Mouse (Mus musculus) myocyte (in vitro differentiated cells): ENCODE results near the gene Bet1l. TPM values are rescaled to one million over a fixed set of nuclear protein-coding genes. Genes with fewer than 3 reads are reported as not detected.
A peak's percentile ranks its signal among the peaks of the same experiment; 100 is the strongest.

ENCODE experiments used
- H3K27me3 ChIP-seq: one replicate; pipeline ENCODE4 v1.6.1; 2011; ENCODE audit not compliant: control insufficient read depth, insufficient read depth, insufficient read length
- H3K36me3 ChIP-seq: one replicate; pipeline ENCODE4 v1.6.1; 2011; ENCODE audit not compliant: control insufficient read depth, insufficient read depth
- H3K4me2 ChIP-seq: one replicate; pipeline ENCODE4 v1.6.1; 2011; ENCODE audit warnings: low read depth, control low read depth
- H3K4me3 ChIP-seq: one replicate; pipeline ENCODE4 v1.5.1; 2011; ENCODE audit warnings: mild to moderate bottlenecking, control low read depth, moderate library complexity
- H3K79me2 ChIP-seq: one replicate; pipeline ENCODE4 v1.6.1; 2011; ENCODE audit not compliant: control insufficient read depth, insufficient read depth
- H3ac ChIP-seq: one replicate; pipeline ENCODE4 v1.6.1; 2011; ENCODE audit not compliant: control insufficient read depth, insufficient read length
- CEBPB ChIP-seq: IDR thresholded peaks from 2 replicates; pipeline ENCODE4 v1.6.1; 2011; ENCODE audit warnings: mild to moderate bottlenecking, moderate library complexity; ENCODE audit not compliant: poor library complexity, insufficient read depth, severe bottlenecking
- E2F4 ChIP-seq: IDR thresholded peaks from one replicate; pipeline ENCODE4 v1.6.1; 2011; ENCODE audit warnings: mild to moderate bottlenecking, control low read depth, moderate library complexity; ENCODE audit not compliant: insufficient read depth
- MAX ChIP-seq: IDR thresholded peaks from one replicate; pipeline ENCODE4 v1.6.1; 2011; ENCODE audit warnings: low read depth, mild to moderate bottlenecking, control low read depth
- MYOD1 ChIP-seq, 3 experiments: IDR thresholded peaks; one replicate each; pipeline ENCODE4 v1.6.1; 2011; ENCODE audit warnings: control low read depth in 2 of 3, low read depth in 2 of 3, mild to moderate bottlenecking in 2 of 3, moderate library complexity in 1 of 3; ENCODE audit not compliant: insufficient read length in 2 of 3, control insufficient read depth in 1 of 3
- MYOG ChIP-seq, 3 experiments: IDR thresholded peaks; one replicate each; pipeline ENCODE4 v1.6.1; 2011; ENCODE audit warnings: control low read depth in 2 of 3, low read depth in 2 of 3, mild to moderate bottlenecking in 2 of 3; ENCODE audit not compliant: insufficient read length in 2 of 3, control insufficient read depth in 1 of 3, insufficient read depth in 1 of 3
- POLR2A ChIP-seq: IDR thresholded peaks from one replicate; pipeline ENCODE4 v1.6.1; 2011; ENCODE audit warnings: low read depth, mild to moderate bottlenecking, control low read depth, moderate library complexity; ENCODE audit not compliant: insufficient read length
- POLR2AphosphoS2 ChIP-seq: IDR thresholded peaks from one replicate; pipeline ENCODE4 v1.6.1; 2011; ENCODE audit warnings: low read depth, control low read depth; ENCODE audit not compliant: insufficient read length
- REST ChIP-seq: IDR thresholded peaks from one replicate; pipeline ENCODE4 v1.6.1; 2011; ENCODE audit warnings: mild to moderate bottlenecking, control low read depth, moderate library complexity; ENCODE audit not compliant: insufficient read depth, insufficient read length
- SRF ChIP-seq: IDR thresholded peaks from one replicate; pipeline ENCODE4 v1.6.1; 2011; ENCODE audit warnings: low read depth; ENCODE audit not compliant: control insufficient read depth, insufficient read length
- TCF12 ChIP-seq: IDR thresholded peaks from one replicate; pipeline ENCODE4 v1.6.1; 2011; ENCODE audit warnings: mild to moderate bottlenecking, control low read depth; ENCODE audit not compliant: poor library complexity, insufficient read depth, severe bottlenecking
- TCF3 ChIP-seq: IDR thresholded peaks from one replicate; pipeline ENCODE4 v1.6.1; 2011; ENCODE audit warnings: low read depth, control low read depth; ENCODE audit not compliant: insufficient read length
- USF1 ChIP-seq: IDR thresholded peaks from one replicate; pipeline ENCODE4 v1.6.1; 2011; ENCODE audit warnings: low read depth, mild to moderate bottlenecking, control low read depth, moderate library complexity
- polyA plus RNA-seq: library from polyadenylated mRNA; unstranded; fragments of >200 nt; fragmentation: generic; extraction: Trizol; gene quantifications from one replicate; pipeline ENCODE4 v1.2.1, GENCODE M21; 2012; ENCODE audit warnings: missing spikeins

Bet1l gene
- 25.8 TPM for polyA plus RNA-seq

DNA sequence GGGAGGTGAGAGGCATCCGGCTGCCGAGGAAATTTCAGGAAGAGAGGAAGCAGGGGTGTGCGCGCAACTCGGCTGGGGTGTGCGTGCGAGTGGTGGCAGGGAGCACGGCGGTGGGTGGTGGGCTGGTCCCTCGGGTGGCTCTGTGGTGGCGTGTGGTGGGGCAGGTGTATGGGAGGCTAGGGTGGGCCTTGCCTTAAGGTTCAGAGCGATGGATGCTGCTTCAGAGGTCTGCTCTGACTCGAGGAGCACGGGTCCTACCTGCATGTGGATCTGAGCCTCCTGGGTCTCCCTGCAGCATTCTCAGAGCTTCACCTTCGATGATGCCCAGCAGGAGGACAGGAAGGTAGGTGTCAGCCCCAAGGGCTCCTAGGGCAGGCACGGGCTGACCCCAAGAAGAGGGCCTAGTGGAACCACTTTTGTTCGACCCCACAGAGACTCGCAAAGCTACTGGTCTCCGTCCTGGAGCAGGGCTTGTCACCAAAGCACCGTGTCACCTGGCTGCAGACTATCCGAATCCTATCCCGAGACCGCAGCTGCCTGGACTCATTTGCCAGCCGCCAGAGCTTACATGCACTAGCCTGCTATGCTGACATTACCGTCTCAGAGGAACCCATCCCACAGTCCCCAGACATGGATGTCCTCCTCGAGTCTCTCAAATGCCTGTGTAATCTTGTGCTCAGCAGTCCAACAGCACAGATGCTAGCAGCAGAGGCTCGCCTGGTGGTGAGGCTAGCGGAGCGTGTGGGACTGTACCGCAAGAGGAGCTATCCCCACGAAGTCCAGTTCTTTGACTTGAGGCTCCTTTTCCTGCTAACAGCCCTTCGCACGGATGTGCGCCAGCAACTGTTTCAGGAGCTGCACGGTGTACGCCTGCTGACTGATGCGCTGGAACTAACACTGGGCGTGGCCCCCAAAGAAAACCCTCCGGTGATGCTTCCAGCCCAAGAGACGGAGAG, at the start of gene Bet1l:
Bet1l (minus strand) TSS at position 28 of the 956 bp plus-strand sequence.
- Histone ChIP-seq H3ac (peak within 1 kb of the TSS; percentile 39), H3K27me3 (no peaks in the 10 kb centered on the region), H3K4me3 (peak within 1 kb of the TSS; percentile 97), H3K4me2 (peak within 1 kb of the TSS; percentile 86), H3K36me3 (peaks cover 29% of the 10 kb centered on the region), H3K79me2 (peaks cover 61% of the 10 kb centered on the region)
- peak in 1 of 3 experiments; percentile 32 for TF ChIP-seq MYOD1 (IDR thresholded peaks at IDR 0.05; ENCODE audit: control insufficient read depth in 1 of 3, insufficient read length in 2 of 3, low read depth in 2 of 3)
- TF ChIP-seq CEBPB, result no peak

DNA sequence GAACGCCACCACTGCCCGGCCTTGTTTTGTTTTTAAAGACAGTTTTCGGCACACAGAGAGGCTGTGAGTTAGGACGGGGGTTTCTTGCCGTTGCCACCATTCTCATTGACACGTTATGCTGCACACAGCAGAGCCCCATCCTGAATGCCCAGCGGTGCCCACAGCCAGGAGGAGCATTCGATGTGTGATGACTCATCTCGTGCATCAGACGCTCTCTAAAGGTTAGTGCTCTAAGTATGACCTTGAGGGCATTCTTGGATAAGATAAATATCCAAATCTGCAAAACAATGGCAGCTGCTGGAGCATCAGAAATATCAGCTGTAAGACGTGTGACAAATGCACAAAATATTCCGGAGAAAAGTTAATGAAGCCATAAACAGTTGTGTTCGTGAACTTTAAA, 49.8 kb upstream of the Bet1l start:
- H3K4me2 ChIP-seq, result no peak overlapping the region
- TF ChIP-seq E2F4, result no peak
- no peak for TF ChIP-seq TCF12
- TF ChIP-seq MAX, result no peak
- TF ChIP-seq MYOD1 (IDR thresholded peaks at IDR 0.05; ENCODE audit: control insufficient read depth in 1 of 3, insufficient read length in 2 of 3, low read depth in 2 of 3), result no peak
- no peak for TF ChIP-seq TCF3
- TF ChIP-seq MYOG (IDR thresholded peaks at IDR 0.05; ENCODE audit: control insufficient read depth in 1 of 3, insufficient read depth in 1 of 3, insufficient read length in 2 of 3, low read depth in 2 of 3), result no peak
- no peak for TF ChIP-seq SRF
- TF ChIP-seq POLR2A, result no peak
- TF ChIP-seq USF1, result no peak
- no peak for TF ChIP-seq CEBPB
- no peak for TF ChIP-seq POLR2AphosphoS2
- TF ChIP-seq REST, result no peak
- H3K79me2 ChIP-seq, result no peaks in the 10 kb centered on the region
- H3K36me3 ChIP-seq, result no peaks in the 10 kb centered on the region
- no peak overlapping the region for H3ac ChIP-seq
- H3K4me3 ChIP-seq, result no peak overlapping the region
- H3K27me3 ChIP-seq, result no peaks in the 10 kb centered on the region

DNA sequence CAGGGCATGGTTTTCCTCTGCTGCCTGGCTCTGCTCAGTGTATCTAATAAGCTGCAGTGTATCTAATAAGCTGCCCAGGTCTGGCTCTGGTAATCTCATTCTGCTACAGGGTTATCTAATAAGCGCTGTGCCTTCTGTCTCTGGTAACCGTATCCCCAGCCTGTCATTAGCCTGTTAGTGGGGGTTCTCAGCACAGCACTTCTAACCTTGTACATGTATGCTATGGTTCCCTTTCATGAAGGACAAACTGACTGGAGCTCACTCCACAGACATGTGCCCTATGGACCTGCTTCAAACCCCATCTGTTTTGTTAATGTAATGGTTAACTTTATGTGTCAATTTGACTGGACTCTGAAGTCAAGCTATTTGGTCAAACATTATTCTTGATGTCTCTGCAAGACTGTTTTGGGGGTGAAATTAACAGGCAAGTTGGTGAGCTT, 48.3 kb upstream of the Bet1l start:
- no peaks in the 10 kb centered on the region for H3K79me2 ChIP-seq
- no peak overlapping the region for H3K4me2 ChIP-seq
- H3K36me3 ChIP-seq, result no peaks in the 10 kb centered on the region
- H3K4me3 ChIP-seq, result no peak overlapping the region
- no peak for TF ChIP-seq E2F4
- no peaks in the 10 kb centered on the region for H3K27me3 ChIP-seq
- no peak overlapping the region for H3ac ChIP-seq

DNA sequence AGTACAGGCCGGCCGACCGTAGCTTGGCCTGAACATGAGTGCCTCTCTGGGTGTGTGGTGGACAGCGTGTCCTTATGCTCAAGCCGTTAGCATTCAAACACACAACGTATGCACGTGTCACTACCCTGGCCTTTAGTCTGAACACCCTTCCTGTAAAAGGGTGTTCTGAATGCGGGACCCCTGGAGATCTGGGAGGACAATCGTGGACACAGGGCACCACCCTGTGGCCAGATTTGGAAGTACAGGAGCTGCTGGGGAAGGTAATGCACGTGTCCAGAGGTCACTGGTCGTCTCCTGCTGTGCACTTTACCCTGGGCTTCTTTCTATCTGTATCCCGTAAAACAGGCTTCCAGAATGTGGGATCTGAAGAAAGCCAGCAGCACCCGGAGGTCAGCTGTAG, 45.8 kb upstream of the Bet1l start:
- H3K27me3 ChIP-seq, result no peaks in the 10 kb centered on the region
- H3K79me2 ChIP-seq, result no peaks in the 10 kb centered on the region
- H3ac ChIP-seq, result no peak overlapping the region
- no peak for TF ChIP-seq E2F4
- no peak for TF ChIP-seq MAX
- TF ChIP-seq MYOG (IDR thresholded peaks at IDR 0.05; ENCODE audit: control insufficient read depth in 1 of 3, insufficient read depth in 1 of 3, insufficient read length in 2 of 3, low read depth in 2 of 3), result no peak
- no peak for TF ChIP-seq CEBPB
- no peak overlapping the region for H3K4me2 ChIP-seq
- H3K4me3 ChIP-seq, result no peak overlapping the region
- H3K36me3 ChIP-seq, result peaks cover 7% of the 10 kb centered on the region

DNA sequence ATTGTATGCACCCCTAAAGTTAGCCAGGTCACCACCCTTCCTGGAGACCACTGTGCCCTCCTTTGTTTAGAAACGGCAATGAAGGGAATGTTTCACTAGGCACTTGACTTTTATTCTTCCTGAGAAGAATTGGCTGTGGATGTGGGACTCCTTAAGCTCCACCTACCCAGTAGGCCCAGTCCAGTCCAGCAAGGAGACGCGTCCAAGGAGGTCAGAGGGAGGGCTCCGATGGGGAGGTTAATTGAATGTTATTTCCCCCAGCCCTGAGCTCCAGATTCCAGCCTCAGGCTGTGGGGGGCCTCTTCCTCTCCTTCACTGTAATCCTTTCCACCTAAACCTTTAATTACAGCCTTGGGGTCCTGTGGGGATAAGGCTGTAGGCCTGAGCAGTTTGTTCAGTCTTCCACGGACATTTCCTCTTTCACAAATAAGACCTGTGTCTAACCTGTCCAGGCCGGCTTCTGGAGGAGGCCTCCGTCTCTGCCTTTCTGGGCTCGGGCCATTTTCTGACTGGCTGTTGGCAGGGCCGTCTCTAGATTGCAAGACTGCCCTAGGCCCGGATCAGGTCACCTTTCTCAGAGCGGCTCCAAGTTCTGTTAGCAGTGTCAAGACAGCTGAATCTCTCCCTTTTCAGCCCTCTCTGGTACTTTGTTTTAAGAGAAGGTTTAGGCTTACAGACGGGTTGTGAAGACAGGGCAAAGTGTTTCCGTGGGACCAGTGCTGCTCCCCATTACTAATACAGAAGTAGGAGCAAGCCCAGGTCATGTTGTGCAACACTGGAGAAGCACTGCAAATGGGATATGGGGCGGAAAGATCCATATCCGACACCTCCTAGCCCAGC, 44.9 kb upstream of the Bet1l start:
- no peak overlapping the region for H3K4me2 ChIP-seq
- H3ac ChIP-seq, result no peak overlapping the region
- H3K4me3 ChIP-seq, result no peak overlapping the region
- peaks cover 7% of the 10 kb centered on the region for H3K36me3 ChIP-seq
- H3K27me3 ChIP-seq, result no peaks in the 10 kb centered on the region
- no peaks in the 10 kb centered on the region for H3K79me2 ChIP-seq
- no peak for TF ChIP-seq USF1
- TF ChIP-seq REST, result no peak
- no peak for TF ChIP-seq POLR2A
- no peak for TF ChIP-seq TCF12
- TF ChIP-seq MYOG (IDR thresholded peaks at IDR 0.05; ENCODE audit: control insufficient read depth in 1 of 3, insufficient read depth in 1 of 3, insufficient read length in 2 of 3, low read depth in 2 of 3), result no peak
- no peak for TF ChIP-seq TCF3
- TF ChIP-seq E2F4, result no peak
- TF ChIP-seq CEBPB, result no peak
- no peak for TF ChIP-seq MYOD1 (IDR thresholded peaks at IDR 0.05; ENCODE audit: control insufficient read depth in 1 of 3, insufficient read length in 2 of 3, low read depth in 2 of 3)
- TF ChIP-seq MAX, result no peak
- no peak for TF ChIP-seq SRF
- no peak for TF ChIP-seq POLR2AphosphoS2
